Mouse (Mus musculus) heart, embryonic 16.5 days (tissue): ENCODE measurements around the gene Clta. TPM values are rescaled to one million over a fixed set of nuclear protein-coding genes. Genes with fewer than 3 reads are reported as not detected.

ENCODE experiments used
- ATAC-seq: fragments of 200-750 bp; cut with Nextera tagmentation; replicated peaks from 2 replicates; pipeline ENCODE4 v1.8.0; 2017; ENCODE audit warnings: moderate number of reproducible peaks; ENCODE audit not compliant: insufficient read depth, low FRiP score; ENCODE audit errors: extremely low read depth
- H3K27ac ChIP-seq: fragments of 300-500 bp; sonication (generic); 2 replicates; pipeline ENCODE4 v1.5.1; 2014; ENCODE audit warnings: mild to moderate bottlenecking, low read length, control low read depth, moderate library complexity
- H3K27me3 ChIP-seq: fragments of 300-500 bp; sonication (generic); 2 replicates; pipeline ENCODE4 v1.6.1; 2014; ENCODE audit warnings: low read length, mixed read lengths; ENCODE audit not compliant: control insufficient read depth, insufficient read depth
- H3K36me3 ChIP-seq: fragments of 300-500 bp; sonication (generic); 2 replicates; pipeline ENCODE4 v1.6.1; 2014; ENCODE audit not compliant: control insufficient read depth, insufficient read depth
- H3K4me1 ChIP-seq: fragments of 300-500 bp; sonication (generic); 2 replicates; pipeline ENCODE4 v1.6.1; 2014; ENCODE audit warnings: low read length, mixed read lengths; ENCODE audit not compliant: control insufficient read depth, insufficient read depth
- H3K4me2 ChIP-seq: fragments of 300-500 bp; sonication (generic); 2 replicates; pipeline ENCODE4 v1.6.1; 2014; ENCODE audit warnings: low read depth, mild to moderate bottlenecking, control low read depth, low read length
- H3K4me3 ChIP-seq: fragments of 300-500 bp; sonication (generic); 2 replicates; pipeline ENCODE4 v1.5.1; 2014; ENCODE audit warnings: mild to moderate bottlenecking, control low read depth, low read length
- H3K9ac ChIP-seq: fragments of 300-500 bp; sonication (generic); 2 replicates; pipeline ENCODE4 v1.6.1; 2014; ENCODE audit warnings: low read length, control low read depth
- H3K9me3 ChIP-seq: fragments of 300-500 bp; sonication (generic); replicated peaks from 2 replicates; pipeline ENCODE4 v1.6.1; 2016; ENCODE audit warnings: low read length; ENCODE audit not compliant: control insufficient read depth
- WGBS: fragments of 180-500 bp; shearing (Covaris S2); extraction: QIAGEN DNeasy Blood & Tissue Kit; methylation state at CpG from one replicate; pipeline ENCODE4 v1.1.7; 2014; 5-methylcytosine and 5-hydroxymethylcytosine counted together
- polyA plus RNA-seq: library from polyadenylated mRNA; unstranded; fragments of >200 nt; fragmentation: Nextera tagmentation; extraction: Ambion mirVana; gene quantifications from 2 replicates; pipeline ENCODE4 v1.2.1, GENCODE M21; 2015

The Clta gene
- polyA plus RNA-seq, 1 experiment from 2014 or later, result 150 TPM

DNA sequence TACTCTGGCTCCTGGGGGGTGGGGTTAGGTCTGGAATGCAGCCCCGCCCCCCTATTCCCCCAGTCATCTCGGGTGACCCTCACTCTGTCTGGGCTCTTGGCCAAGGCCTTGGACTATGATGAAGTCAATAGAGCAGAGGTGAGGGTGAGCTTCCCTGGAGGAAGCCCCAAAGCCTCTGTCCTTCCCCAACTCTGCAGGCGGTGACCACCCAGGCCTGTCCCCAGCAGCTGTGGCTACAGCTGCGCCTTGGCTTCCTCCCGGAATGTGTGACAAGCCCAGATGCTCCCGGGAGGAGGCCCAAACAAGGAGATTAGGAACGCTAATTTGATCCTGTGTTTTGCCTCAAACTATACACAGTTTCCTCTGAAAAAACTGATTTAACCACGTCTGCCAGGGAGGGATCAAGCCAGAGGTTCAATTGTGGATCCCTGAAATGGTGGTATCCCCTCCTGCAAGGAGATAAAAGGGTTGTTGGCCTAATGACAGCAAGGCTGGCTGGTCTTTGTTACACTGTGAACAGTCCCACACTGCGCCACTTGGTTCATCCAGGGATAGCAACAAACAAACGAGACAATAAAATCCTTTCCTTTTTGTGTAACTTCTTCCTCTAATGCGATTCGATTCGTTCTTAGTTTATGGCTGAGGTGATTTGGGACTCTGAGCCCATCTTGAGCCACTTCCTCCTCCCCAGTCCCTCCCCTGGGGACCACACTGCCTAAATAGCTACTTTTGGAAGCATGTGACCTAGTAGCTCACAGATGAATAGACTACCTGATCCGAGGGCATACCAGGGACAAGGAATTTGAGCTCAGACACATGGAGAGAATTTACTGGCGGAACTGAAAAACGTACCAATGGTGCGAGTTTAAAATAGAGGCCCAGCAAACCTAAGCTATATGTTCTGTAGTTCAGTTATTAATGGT, 25.5 kb upstream of the Clta start:
- 41% methylated on average over 17 of the region's 17 CpGs for whole genome bisulfite sequencing
- 0 out of 2 replicates have a peak overlapping the region, but pooled peaks have one; percentile 8 for H3K9ac ChIP-seq

DNA sequence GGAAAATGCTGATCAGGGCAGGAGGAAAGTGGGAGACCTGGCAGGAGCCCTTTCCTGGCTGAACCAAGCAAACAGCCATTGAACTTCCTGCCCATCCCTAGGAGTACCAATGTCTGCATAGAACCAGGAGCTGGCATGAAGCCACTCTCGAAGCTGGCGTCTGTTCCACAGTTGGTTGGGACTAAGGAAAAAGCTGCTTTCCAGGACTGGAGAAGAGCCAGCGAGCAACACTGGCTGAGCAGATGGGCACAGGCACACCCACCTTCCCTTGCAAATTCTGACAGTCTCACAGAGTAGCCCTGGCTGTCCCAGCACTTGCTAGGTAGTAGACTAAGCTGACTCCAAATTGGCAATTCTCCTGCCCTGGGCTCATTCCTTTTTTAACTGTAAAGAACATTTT, 24.5 kb upstream of the Clta start:
- Histone ChIP-seq H3K9ac (no peak overlapping the region), H3K36me3 (no peaks in the 10 kb centered on the region), H3K27me3 (no peaks in the 10 kb centered on the region), H3K9me3 (no peaks in the 10 kb centered on the region), H3K4me3 (no peak overlapping the region), H3K4me1 (peaks cover 18% of the 10 kb centered on the region), H3K27ac (no peak overlapping the region), H3K4me2 (no peak overlapping the region)
- ATAC-seq, result no peak
- WGBS, result 63% methylated on average over 3 of the region's 3 CpGs

More for the DNA sequence above, 25.5 kb upstream of the Clta start:
- Histone ChIP-seq H3K4me1 (peaks cover 19% of the 10 kb centered on the region), H3K36me3 (no peaks in the 10 kb centered on the region), H3K27me3 (no peaks in the 10 kb centered on the region), H3K9me3 (no peaks in the 10 kb centered on the region), H3K4me2 (no peak overlapping the region), H3K4me3 (no peak overlapping the region), H3K27ac (peak overlapping the region; percentile 54)
- ATAC-seq, result peak; percentile 55

DNA sequence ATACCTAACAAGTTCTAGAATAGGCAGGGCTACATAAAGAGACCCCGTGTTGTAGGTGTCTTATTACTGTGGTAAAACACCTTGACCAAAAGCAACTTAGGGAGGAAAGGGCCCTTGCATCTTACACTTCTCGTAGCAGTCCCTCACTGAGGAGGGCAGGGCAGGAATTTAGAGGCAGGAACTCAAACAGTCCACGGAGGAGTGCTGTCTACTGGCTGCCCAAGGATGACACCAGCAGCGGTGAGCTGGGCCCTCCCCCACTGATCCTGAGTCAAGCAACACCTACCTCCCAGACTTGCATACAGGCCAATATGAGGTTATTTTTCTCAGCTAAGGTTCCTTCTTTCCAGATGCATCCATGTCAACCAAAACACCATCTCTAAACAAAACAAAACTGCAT, 24.0 kb upstream of the Clta start:
- Histone ChIP-seq H3K27me3 (no peaks in the 10 kb centered on the region), H3K4me3 (no peak overlapping the region), H3K4me1 (peaks cover 18% of the 10 kb centered on the region), H3K27ac (no peak overlapping the region), H3K9ac (no peak overlapping the region), H3K9me3 (no peaks in the 10 kb centered on the region), H3K4me2 (no peak overlapping the region), H3K36me3 (no peaks in the 10 kb centered on the region)
- ATAC-seq, result no peak
- whole genome bisulfite sequencing, result 80% methylated on average over 4 of the region's 4 CpGs

DNA sequence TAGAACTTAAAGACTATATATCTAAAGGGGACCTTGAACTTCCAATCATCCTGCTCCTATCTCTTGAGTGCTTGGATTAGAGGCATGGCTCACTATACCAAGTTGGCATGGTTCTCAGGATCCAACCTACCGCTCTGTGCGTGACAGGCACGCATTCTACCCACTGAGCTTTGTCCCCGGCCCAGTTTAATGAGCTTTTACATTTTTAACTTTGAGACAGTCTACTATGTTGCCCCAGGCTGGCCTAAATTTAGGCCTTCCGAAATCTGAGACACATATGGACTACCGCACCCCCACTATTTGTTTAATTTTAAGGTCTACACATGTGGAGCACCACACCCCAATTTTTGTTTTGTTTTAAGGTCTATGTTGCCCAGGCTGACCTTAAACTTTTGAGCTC, 23.4 kb upstream of the Clta start:
- H3K4me1 ChIP-seq, result peaks cover 18% of the 10 kb centered on the region
- WGBS, result 93% methylated on average over 6 of the region's 6 CpGs
- H3K27ac ChIP-seq, result no peak overlapping the region
- no peak overlapping the region for H3K4me2 ChIP-seq
- H3K9me3 ChIP-seq, result no peaks in the 10 kb centered on the region
- no peaks in the 10 kb centered on the region for H3K36me3 ChIP-seq
- no peaks in the 10 kb centered on the region for H3K27me3 ChIP-seq
- no peak overlapping the region for H3K4me3 ChIP-seq
- no peak overlapping the region for H3K9ac ChIP-seq
- ATAC-seq, result no peak

DNA sequence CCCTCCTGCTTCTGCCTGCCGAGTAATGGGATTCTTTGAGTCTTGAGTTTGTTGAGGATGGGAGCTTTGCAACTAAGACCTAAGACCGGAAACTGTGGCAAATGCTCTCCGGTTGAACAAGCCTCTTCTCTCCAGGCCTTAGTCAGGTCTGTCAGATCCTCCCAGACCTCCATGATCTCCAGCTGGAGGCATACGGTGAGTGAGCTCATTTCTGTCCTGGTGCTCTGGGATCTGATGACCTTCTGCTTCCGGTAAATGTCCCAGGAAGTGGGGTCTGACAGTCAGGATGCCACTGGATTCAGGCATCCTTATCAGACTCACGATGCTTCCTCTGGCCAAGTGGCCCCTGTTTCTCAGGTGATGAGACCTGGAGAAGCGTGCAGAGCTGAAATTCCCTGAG, 23.0 kb upstream of the Clta start:
- H3K4me1 ChIP-seq, result peaks cover 18% of the 10 kb centered on the region
- H3K4me2 ChIP-seq, result no peak overlapping the region
- no peaks in the 10 kb centered on the region for H3K36me3 ChIP-seq
- H3K9ac ChIP-seq, result no peak overlapping the region
- no peaks in the 10 kb centered on the region for H3K9me3 ChIP-seq
- no peak overlapping the region for H3K4me3 ChIP-seq
- WGBS, result 67% methylated on average over 7 of the region's 7 CpGs
- H3K27ac ChIP-seq, result no peak overlapping the region
- ATAC-seq, result no peak
- H3K27me3 ChIP-seq, result no peaks in the 10 kb centered on the region

DNA sequence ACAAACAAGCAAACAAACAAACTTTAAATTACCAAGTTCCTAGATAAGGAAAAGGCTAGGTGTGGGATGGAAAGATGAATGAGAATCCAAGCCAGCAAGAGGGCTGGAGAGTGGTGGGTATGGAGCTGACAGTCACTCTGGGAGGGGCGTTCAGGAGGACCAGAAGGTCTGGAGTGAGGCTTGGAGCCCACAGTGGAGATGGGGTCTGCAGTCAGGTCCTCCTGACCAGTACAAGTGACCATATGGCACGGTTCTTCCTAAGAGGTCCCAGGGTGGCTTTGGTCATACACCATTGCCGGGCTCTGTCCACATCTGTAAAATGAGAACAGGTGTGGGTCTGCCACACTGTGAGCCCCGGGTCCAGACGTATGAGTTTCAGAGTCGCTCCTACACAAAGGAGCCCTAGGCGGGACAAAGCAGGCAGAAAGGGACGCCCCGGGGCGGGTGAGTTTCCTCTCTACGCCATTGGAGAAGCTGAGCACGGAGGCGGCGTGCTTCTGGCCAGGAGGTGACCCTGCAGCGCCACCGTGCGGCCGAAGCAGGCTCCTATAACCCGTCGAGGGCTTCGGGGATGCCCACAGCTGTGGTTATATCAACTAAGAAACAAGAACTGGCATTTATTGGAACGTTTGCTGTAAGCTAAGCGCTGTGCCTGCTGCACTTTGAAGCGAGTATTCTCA, 22.1 kb upstream of the Clta start:
- Histone ChIP-seq H3K27ac (no peak overlapping the region), H3K9ac (peak overlapping the region; percentile 60), H3K9me3 (no peaks in the 10 kb centered on the region), H3K4me2 (peak overlapping the region; percentile 61), H3K27me3 (no peaks in the 10 kb centered on the region), H3K4me3 (peak overlapping the region; percentile 35), H3K4me1 (peaks cover 18% of the 10 kb centered on the region), H3K36me3 (no peaks in the 10 kb centered on the region)
- 1% methylated on average over 24 of the region's 24 CpGs for WGBS
- ATAC-seq, result peak; percentile 90

DNA sequence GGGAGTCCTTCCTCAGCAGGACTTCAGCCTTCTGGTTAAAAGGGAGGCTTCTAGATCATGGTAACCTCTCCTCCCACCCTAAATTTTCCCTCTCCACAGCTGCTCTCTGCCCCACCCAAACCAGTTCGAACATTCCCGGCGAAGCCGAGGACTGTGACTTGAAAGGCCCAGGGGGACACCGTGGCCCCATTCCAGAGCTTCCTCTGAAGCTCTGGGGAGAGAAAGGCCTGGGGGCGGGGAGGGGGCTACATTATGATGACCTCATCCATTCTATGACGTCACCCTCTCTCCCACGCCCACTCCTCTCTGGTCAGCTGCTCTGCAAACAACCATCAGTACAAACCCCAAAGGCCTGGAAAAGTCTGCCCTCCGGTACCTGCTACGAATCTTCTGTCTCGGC, 21.1 kb upstream of the Clta start, which contains the start of gene Ccin:
TSS of gene Ccin (plus strand) at position 303 of the 400 bp plus-strand sequence.
- no peak for ATAC-seq
- Histone ChIP-seq H3K4me1 (peaks cover 14% of the 10 kb centered on the region), H3K27ac (no peak within 1 kb of the TSS), H3K9ac (peak within 1 kb of the TSS; percentile 60), H3K36me3 (no peaks in the 10 kb centered on the region), H3K4me3 (peak within 1 kb of the TSS; percentile 35), H3K9me3 (no peaks in the 10 kb centered on the region), H3K27me3 (no peaks in the 10 kb centered on the region), H3K4me2 (peak within 1 kb of the TSS; percentile 61)
- 62% methylated on average over 11 of the region's 11 CpGs for WGBS

DNA sequence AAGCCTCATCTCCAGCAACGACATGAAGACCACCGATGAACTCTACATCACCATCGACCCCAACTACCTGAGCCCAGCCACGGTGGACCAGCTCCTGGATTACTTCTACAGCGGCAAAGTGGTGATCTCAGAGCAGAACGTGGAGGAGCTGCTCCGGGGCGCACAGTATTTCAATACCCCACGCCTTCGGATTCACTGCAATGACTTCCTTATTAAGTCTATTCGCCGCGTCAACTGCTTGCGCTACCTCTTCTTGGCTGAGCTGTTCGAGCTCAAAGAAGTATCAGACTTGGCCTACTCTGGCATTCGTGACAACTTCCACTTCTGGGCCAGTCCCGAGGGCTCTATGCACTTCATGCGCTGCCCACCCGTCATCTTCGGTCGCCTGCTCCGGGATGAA, 20.5 kb upstream of the Clta start:
- ATAC-seq, result no peak
- 86% methylated on average over 22 of the region's 22 CpGs for WGBS
- Histone ChIP-seq H3K4me3 (no peak overlapping the region), H3K9me3 (no peaks in the 10 kb centered on the region), H3K27me3 (no peaks in the 10 kb centered on the region), H3K27ac (no peak overlapping the region), H3K9ac (no peak overlapping the region), H3K36me3 (no peaks in the 10 kb centered on the region), H3K4me2 (no peak overlapping the region), H3K4me1 (peaks cover 9% of the 10 kb centered on the region)

DNA sequence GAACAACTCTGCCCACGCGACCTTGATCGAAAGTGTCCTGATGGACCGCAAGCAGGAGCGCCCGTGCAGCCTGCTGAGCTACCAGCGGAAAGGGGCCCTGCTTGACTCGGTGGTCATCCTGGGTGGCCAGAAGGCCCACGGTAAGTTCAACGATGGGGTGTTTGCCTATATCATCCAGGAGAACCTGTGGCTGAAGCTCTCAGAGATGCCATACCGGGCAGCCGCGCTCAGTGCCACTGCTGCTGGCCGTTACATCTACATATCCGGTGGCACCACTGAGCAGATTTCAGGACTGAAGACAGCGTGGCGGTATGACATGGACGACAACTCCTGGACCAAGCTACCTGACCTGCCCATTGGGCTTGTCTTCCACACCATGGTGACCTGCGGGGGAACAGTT, 19.9 kb upstream of the Clta start:
- 89% methylated on average over 19 of the region's 19 CpGs for WGBS
- Histone ChIP-seq H3K27ac (no peak overlapping the region), H3K9ac (no peak overlapping the region), H3K4me3 (no peak overlapping the region), H3K4me1 (peaks cover 3% of the 10 kb centered on the region), H3K27me3 (no peaks in the 10 kb centered on the region), H3K36me3 (no peaks in the 10 kb centered on the region), H3K4me2 (no peak overlapping the region), H3K9me3 (no peaks in the 10 kb centered on the region)
- ATAC-seq, result no peak
